Mouse (Mus musculus): ENCODE results near the gene Sbk1.
"Not testable (repeated sequence)": the region's sequence is repeated elsewhere in the genome, so short reads cannot be mapped to it uniquely, and the experiment has no call there.

Gene Sbk1

DNA sequence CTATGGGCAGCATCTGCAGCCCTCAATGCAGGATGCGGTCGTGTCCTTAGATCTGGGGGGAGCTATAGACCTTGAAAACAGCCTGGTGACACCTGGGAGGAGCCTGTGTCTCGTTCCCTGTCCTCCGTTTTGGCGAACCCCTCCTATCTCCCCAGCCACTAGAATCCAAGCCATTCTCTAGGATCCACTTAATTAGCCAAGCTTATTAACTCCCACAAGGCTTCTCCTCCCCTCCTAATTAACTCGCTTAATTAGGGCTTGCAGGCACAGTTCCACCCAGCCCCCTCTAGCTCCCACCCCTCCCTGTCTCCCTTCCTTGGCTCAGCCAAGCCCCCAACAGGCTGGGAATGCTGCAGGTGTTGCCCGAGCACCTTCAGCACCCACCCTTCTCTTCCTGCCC is 8.5 kb upstream of the Sbk1 start:
- DNase-seq (ENCODE audit: low spot score in 2 of 2) = no peak

DNA sequence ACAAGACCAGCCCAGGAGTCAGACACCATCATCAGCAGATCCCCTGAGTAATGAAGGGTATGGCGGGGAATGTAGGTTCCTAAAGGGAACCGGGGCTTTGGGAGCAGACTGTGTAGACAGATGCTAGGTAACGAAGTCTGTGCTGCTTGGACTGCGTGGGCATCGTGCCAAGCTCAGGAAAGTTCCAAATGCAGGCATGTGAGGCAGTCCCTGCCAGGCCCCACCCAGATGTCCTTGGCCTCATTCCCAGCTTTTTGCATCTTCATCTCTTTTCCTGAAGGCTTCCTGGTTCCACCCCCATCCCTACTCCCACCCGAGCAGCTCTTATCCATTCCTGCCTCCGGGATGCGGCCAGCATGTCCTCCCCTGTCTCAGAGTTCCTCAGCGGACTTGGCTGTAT is 6.5 kb upstream of the Sbk1 start:
- peak; percentile 72 to 80 for DNase-seq (ENCODE audit: low spot score in 2 of 2)

GRCm38 (mm10) chr7:126266372-126266870 is 6.0 kb upstream of the Sbk1 start:
- DNase-seq (ENCODE audit: low spot score in 2 of 2) = no peak

GRCm38 (mm10) chr7:126267606-126268005 is 4.8 kb upstream of the Sbk1 start:
- DNase-seq (ENCODE audit: low spot score in 2 of 2) = no peak

DNA sequence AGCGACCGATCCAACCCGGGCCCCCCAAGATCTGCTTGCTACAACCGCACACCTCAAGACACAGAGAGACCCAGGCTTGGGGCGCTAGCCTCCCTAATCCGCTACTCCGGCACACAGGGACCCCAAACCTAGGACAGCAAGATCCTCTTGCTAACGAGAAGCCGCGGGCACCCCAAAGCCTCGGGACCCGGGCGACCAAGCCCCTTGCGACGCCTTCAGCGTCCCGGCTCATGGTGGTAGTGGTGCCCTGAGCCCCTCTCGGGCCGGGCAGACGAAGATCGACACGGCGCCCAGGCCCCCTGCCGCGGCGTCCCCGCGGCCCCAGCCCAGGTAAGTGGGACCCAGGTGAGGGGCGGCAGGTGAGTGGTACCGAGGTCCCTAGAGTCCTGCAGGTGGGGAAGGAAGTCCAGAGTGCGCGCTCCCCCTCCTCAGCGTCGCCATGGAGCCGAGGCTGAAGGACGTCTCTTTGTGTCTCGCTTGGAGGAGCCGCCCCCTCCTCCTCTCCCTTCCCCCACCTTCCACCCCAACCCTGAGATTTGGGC is 422 bp downstream of the Sbk1 start:
- DNase-seq (ENCODE audit: low spot score in 2 of 2) = no peak

DNA sequence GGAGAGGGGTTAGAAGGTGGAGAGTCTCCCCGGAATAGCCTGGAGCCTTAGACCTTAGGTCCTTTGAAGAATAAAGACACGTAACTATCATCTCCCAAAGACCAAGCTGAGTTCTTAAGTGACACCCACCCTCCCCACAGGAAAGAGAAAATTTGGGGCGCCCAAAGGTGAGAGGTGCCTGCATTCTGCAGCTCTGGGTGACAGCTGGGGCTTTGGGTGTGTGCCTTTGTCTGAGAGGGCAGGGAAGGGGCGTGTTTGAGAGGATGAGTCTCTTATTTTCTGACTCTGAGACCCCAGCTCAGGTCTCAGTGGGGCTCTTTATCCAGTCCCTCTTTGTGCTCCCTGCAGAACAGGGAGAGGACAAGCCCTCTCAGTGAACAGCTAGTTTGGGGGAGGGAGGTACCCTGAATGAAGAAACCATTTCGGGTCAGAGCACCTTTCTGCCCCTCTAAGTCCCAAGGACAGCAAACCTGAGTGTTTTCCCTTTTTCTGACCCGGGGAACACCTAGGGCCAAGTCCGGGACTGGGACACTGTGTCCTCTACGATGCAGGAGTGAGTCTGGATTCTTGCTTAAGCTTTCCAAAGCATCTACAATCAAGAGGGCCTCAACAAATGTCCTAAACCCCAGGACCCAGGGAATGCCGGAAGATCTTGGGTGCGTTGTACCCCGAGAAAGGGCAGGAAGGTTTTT is 1.1 kb downstream of the Sbk1 start:
- DNase-seq (ENCODE audit: low spot score in 2 of 2) = no peak

DNA sequence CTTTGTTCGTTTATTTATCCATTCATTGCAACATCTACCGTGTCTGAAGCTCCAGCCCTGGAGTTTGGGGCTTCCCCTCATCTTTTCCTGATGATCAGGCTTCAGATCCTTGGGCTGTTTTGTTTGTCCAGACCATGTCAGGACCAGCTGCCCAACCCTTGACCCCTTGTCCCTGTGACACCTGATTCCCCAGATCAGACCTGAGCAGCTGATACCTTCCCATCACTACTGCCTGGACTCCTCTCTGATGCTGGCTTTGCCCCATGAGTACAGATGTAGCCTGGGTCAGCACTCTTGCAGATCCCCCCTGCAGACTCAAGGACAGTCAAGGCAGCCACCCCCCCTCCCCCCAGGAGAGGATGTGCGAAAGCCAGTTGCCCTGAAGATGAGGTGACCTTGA is 1.7 kb downstream of the Sbk1 start:
- DNase-seq (ENCODE audit: low spot score in 2 of 2) = no peak

DNA sequence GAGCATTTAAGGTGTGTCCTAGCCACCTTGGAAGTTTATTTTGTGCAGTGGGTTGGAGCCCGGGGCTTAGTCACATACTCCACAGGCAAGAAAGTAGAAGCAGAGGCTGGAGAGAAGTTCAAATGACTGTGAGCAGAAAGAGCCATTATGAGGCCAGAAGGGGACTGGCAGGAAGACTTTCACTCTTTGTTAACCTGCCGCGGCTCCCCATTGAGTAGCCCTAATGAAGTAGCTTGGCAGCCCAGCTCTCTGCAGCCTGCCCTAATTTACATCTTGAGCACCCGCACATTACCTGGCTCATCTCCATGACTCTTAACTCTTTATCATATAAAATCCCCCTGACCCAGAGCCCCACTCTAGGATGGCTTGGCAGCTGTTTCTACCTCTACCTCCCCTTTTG is 2.2 kb downstream of the Sbk1 start:
- DNase-seq (ENCODE audit: low spot score in 2 of 2) = no peak

GRCm38 (mm10) chr7:126275711-126276110 is 3.3 kb downstream of the Sbk1 start:
- DNase-seq (ENCODE audit: low spot score in 2 of 2) = no peak

GRCm38 (mm10) chr7:126276297-126276696 is 3.9 kb downstream of the Sbk1 start:
- no peak for DNase-seq (ENCODE audit: low spot score in 2 of 2)

GRCm38 (mm10) chr7:126277536-126278295 is 5.3 kb downstream of the Sbk1 start:
- DNase-seq (ENCODE audit: low spot score in 2 of 2) = no peak

DNA sequence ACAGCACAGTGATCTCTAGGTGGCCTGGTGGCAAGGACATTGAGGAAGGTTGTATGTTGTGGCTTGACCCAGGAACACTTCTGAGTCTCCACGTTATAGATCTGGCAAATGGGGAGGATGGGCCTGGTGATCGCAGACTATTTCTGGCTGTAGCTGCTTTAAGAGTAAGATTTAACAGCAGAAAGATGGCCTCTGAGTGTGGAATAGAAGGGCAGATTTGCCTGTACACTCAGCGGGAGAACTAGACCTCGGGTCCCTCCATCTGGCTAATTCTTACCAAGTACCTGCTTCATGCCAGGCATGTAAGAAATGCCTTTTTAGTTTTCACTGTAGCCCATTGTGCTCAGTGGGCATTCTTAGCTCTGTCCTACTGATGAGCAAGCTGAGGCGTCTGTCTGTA is 6.4 kb downstream of the Sbk1 start:
- no peak for DNase-seq (ENCODE audit: low spot score in 2 of 2)

GRCm38 (mm10) chr7:126279774-126280482 is 7.5 kb downstream of the Sbk1 start:
- no peak for DNase-seq (ENCODE audit: low spot score in 2 of 2)

- no peak for DNase-seq (ENCODE audit: low spot score in 2 of 2)
These were observed 8.3 kb downstream of the Sbk1 start for GRCm38 (mm10) chr7:126280696-126281095.

GRCm38 (mm10) chr7:126281876-126282682 is 9.7 kb downstream of the Sbk1 start:
- DNase-seq (ENCODE audit: low spot score in 2 of 2) = no peak

GRCm38 (mm10) chr7:126282683-126282990 is 10.2 kb downstream of the Sbk1 start:
- not testable (repeated sequence) for DNase-seq (ENCODE audit: low spot score in 2 of 2)

DNA sequence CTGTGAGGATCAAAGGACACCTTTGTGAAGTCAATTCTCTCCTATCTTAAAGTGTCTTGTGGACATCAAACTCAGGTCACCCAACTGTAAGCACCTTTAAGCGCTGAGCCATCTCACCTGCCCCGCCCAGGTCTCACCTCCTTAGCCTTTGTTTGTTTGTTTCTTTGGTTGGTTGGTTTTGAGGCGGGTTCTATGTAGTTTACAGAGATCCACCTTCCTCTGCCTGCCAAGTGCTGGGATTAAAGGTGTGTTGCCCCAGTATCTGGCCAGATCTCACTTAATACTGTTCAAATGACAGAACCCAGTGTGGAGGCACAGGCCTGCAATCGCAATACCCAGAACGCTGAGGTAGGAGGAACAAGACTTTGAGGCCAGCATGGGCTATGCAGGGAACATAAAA is 11.6 kb downstream of the Sbk1 start:
- no peak for DNase-seq (ENCODE audit: low spot score in 2 of 2)

- DNase-seq (ENCODE audit: low spot score in 2 of 2) = no peak
These were observed 12.0 kb downstream of the Sbk1 start for GRCm38 (mm10) chr7:126284441-126284840.

GRCm38 (mm10) chr7:126284865-126285264 is 12.4 kb downstream of the Sbk1 start:
- peak; percentile 39 to 69 for DNase-seq (ENCODE audit: low spot score in 2 of 2)

- peak; percentile 73 to 74 for DNase-seq (ENCODE audit: low spot score in 2 of 2)
These were observed 13.1 kb downstream of the Sbk1 start for GRCm38 (mm10) chr7:126285293-126286211.

DNA sequence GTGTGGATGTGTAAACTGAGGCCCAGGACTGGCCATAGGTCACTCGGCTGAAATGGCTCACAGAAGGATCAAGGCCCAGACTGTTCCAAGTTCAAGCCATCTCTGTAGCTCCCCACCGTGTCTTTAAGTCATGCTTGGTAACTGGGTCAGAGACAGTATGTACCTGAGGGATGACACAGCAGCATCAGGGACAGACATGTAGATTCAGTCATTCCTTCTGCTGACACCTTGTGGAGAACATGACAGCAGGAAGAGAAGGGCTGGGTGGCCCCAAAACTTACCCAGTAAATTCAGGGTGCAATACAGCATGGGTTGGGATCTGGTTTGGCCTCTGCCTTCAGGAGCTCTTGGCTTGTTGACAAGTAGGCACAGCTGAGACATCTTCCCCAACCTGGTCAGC is 13.9 kb downstream of the Sbk1 start:
- no peak for DNase-seq (ENCODE audit: low spot score in 2 of 2)
